Mouse (Mus musculus) heart, postnatal 0 days (tissue): ENCODE results near the gene Hist1h2bh. TPM values are rescaled to one million over a fixed set of nuclear protein-coding genes. Genes with fewer than 3 reads are reported as not detected.
"Not testable (repeated sequence)": the region's sequence is repeated elsewhere in the genome, so short reads cannot be mapped to it uniquely, and the experiment has no call there.

ENCODE experiments used
- ATAC-seq: fragments of 200-750 bp; cut with Nextera tagmentation; 2 replicates; pipeline ENCODE4 v1.8.0; 2017; ENCODE audit warnings: low read depth, moderate number of reproducible peaks, moderate library complexity; ENCODE audit not compliant: insufficient read depth
- DNase-seq: peaks from one replicate; pipeline ENCODE4 v3.0.0-alpha.2; 2016; ENCODE audit warnings: low spot score
- H3K27ac ChIP-seq: fragments of 300-500 bp; sonication (generic); 2 replicates; pipeline ENCODE4 v1.5.1; 2014; ENCODE audit warnings: low read depth, mild to moderate bottlenecking
- H3K27me3 ChIP-seq: fragments of 300-500 bp; sonication (generic); 2 replicates; pipeline ENCODE4 v1.6.1; 2014; ENCODE audit warnings: low read length, mixed read lengths; ENCODE audit not compliant: control insufficient read depth, insufficient read depth
- H3K36me3 ChIP-seq: fragments of 300-500 bp; sonication (generic); replicated peaks from 2 replicates; pipeline ENCODE4 v1.6.1; 2014; ENCODE audit warnings: low read length, mixed read lengths; ENCODE audit not compliant: control insufficient read depth, insufficient read depth
- H3K4me1 ChIP-seq: fragments of 300-500 bp; sonication (generic); 2 replicates; pipeline ENCODE4 v1.6.1; 2014; ENCODE audit warnings: antibody characterized with exemption; ENCODE audit not compliant: control insufficient read depth, insufficient read depth
- H3K4me2 ChIP-seq: fragments of 300-500 bp; sonication (generic); 2 replicates; pipeline ENCODE4 v1.6.1; 2014; ENCODE audit warnings: low read depth, mild to moderate bottlenecking, low read length, moderate library complexity
- H3K4me3 ChIP-seq: fragments of 300-500 bp; sonication (generic); 2 replicates; pipeline ENCODE4 v1.5.1; 2014; ENCODE audit warnings: low read depth, low read length
- H3K9ac ChIP-seq: fragments of 300-500 bp; sonication (generic); replicated peaks from 2 replicates; pipeline ENCODE4 v1.6.1; 2014; ENCODE audit warnings: low read depth, low read length, mixed read lengths
- H3K9me3 ChIP-seq: fragments of 300-500 bp; sonication (generic); replicated peaks from 2 replicates; pipeline ENCODE4 v1.6.1; 2016; ENCODE audit warnings: low read length; ENCODE audit not compliant: control insufficient read depth
- CTCF ChIP-seq: IDR thresholded peaks from 2 replicates; pipeline ENCODE4 v1.5.1; 2016; ENCODE audit warnings: antibody characterized with exemption, control low read depth, low read depth
- EP300 ChIP-seq: IDR thresholded peaks from 2 replicates; pipeline ENCODE4 v1.6.1; 2016; ENCODE audit warnings: antibody characterized with exemption, low read depth
- WGBS: fragments of 180-500 bp; shearing (Covaris S2); extraction: QIAGEN DNeasy Blood & Tissue Kit; methylation state at CpG from one replicate; pipeline ENCODE4 v1.1.7; 2014; 5-methylcytosine and 5-hydroxymethylcytosine counted together
- polyA plus RNA-seq: library from polyadenylated mRNA; unstranded; fragments of >200 nt; fragmentation: Nextera tagmentation; extraction: Ambion mirVana; gene quantifications from 2 replicates; pipeline ENCODE4 v1.2.1, GENCODE M21; 2015
- total RNA-seq: library from RNA; depleted of rRNA; stranded (reverse); fragments of >200 nt; gene quantifications from 2 replicates; pipeline ENCODE4 v1.2.3, GENCODE M21; 2014; ENCODE audit warnings: low replicate concordance

Gene Hist1h2bh
- total and polyA plus RNA-seq, 2 experiments from 2014 or later = 0.31 to 82.5 TPM

GRCm38 (mm10) chr13:23582219-23583056 lies 39.2 kb upstream of the Hist1h2bh start:
- H3K27ac ChIP-seq = peak overlapping the region; percentile 63
- H3K4me3 ChIP-seq = peak overlapping the region; percentile 35
- H3K9me3 ChIP-seq = no peaks in the 10 kb centered on the region
- TF ChIP-seq CTCF (no peak), EP300 (no peak)
- WGBS = 29% methylated on average over 6 of the region's 6 CpGs
- ATAC-seq = no peak
- H3K9ac ChIP-seq = peak overlapping the region; percentile 32; the same call in 1 of the 2 replicates
- no peaks in the 10 kb centered on the region for H3K36me3 ChIP-seq
- peaks cover 24% of the 10 kb centered on the region; the same call in 1 of the 2 replicates for H3K4me1 ChIP-seq
- peak overlapping the region; percentile 57 for H3K4me2 ChIP-seq
- H3K27me3 ChIP-seq = no peaks in the 10 kb centered on the region
- DNase-seq = no peak

- no peaks in the 10 kb centered on the region for H3K9me3 ChIP-seq
- peak within 1 kb of the TSS; percentile 63 for H3K27ac ChIP-seq
- peak within 1 kb of the TSS; percentile 32; the same call in 1 of the 2 replicates for H3K9ac ChIP-seq
- peak within 1 kb of the TSS; percentile 57 for H3K4me2 ChIP-seq
- peaks cover 22% of the 10 kb centered on the region; the same call in 1 of the 2 replicates for H3K4me1 ChIP-seq
- WGBS = under 1% methylated on average over 43 of the region's 43 CpGs
- DNase-seq = peak; percentile 94
- no peaks in the 10 kb centered on the region for H3K27me3 ChIP-seq
- peak within 1 kb of the TSS; percentile 35 for H3K4me3 ChIP-seq
- TF ChIP-seq CTCF (no peak), EP300 (peak; percentile 96)
- ATAC-seq = peak; percentile 84
- H3K36me3 ChIP-seq = no peaks in the 10 kb centered on the region
Measured at GRCm38 (mm10) chr13:23581408-23582218, 38.4 kb upstream of the Hist1h2bh start, which contains the start of gene Hist1h4d. Gene Hist1h4d, plus strand, starts transcription at chr13:23581598.

GRCm38 (mm10) chr13:23577835-23578234 lies 34.6 kb upstream of the Hist1h2bh start:
- Histone ChIP-seq H3K4me3 (no peak overlapping the region), H3K36me3 (no peaks in the 10 kb centered on the region), H3K9me3 (no peaks in the 10 kb centered on the region), H3K4me1 (peaks cover 17% of the 10 kb centered on the region; the same call in 1 of the 2 replicates), H3K9ac (no peak overlapping the region), H3K27ac (no peak overlapping the region), H3K4me2 (no peak overlapping the region), H3K27me3 (no peaks in the 10 kb centered on the region)
- 91% methylated on average over 1 of the region's 1 CpGs for WGBS
- DNase-seq = no peak
- ATAC-seq = no peak
- TF ChIP-seq CTCF = no peak
- TF ChIP-seq EP300 = no peak

- WGBS = 59% methylated on average over 6 of the region's 6 CpGs
- ATAC-seq (no peak), DNase-seq (no peak)
- no peaks in the 10 kb centered on the region for H3K36me3 ChIP-seq
- no peaks in the 10 kb centered on the region for H3K27me3 ChIP-seq
- H3K9me3 ChIP-seq = no peaks in the 10 kb centered on the region
- H3K4me1 ChIP-seq = 0 out of 2 replicates have a peak, but pooled peaks cover 16% of the 10 kb centered on the region
- TF ChIP-seq EP300 (no peak), CTCF (no peak)
- peak overlapping the region; percentile 53 for H3K4me2 ChIP-seq
- H3K4me3 ChIP-seq = no peak overlapping the region
- H3K9ac ChIP-seq = peak overlapping the region; percentile 53; the same call in 1 of the 2 replicates
- H3K27ac ChIP-seq = peak overlapping the region; percentile 66; the same call in 1 of the 2 replicates
Measured at GRCm38 (mm10) chr13:23576906-23577639, 33.9 kb upstream of the Hist1h2bh start.

GRCm38 (mm10) chr13:23576351-23576881 lies 33.2 kb upstream of the Hist1h2bh start:
- TF ChIP-seq CTCF = no peak
- no peak for TF ChIP-seq EP300
- Histone ChIP-seq H3K27me3 (no peaks in the 10 kb centered on the region), H3K9ac (peak overlapping the region; percentile 53), H3K4me1 (peaks cover 16% of the 10 kb centered on the region; the same call in 1 of the 2 replicates), H3K36me3 (no peaks in the 10 kb centered on the region), H3K27ac (peak overlapping the region; percentile 66), H3K4me2 (peak overlapping the region; percentile 53), H3K9me3 (no peaks in the 10 kb centered on the region), H3K4me3 (peak overlapping the region; percentile 37)
- DNase-seq (no peak), ATAC-seq (no peak)
- WGBS = 46% methylated on average over 7 of the region's 7 CpGs

GRCm38 (mm10) chr13:23575864-23576313 lies 32.7 kb upstream of the Hist1h2bh start:
- H3K27me3 ChIP-seq, DNase-seq, H3K9me3 ChIP-seq, ATAC-seq, H3K36me3 ChIP-seq: not testable (repeated sequence)
- Histone ChIP-seq H3K9ac (peak overlapping the region; percentile 53), H3K4me3 (peak overlapping the region; percentile 37), H3K27ac (peak overlapping the region; percentile 66), H3K4me2 (peak overlapping the region; percentile 53), H3K4me1 (peaks cover 16% of the 10 kb centered on the region; the same call in 1 of the 2 replicates)
- 5% methylated on average over 10 of the region's 40 CpGs for WGBS
